Mouse (Mus musculus): ENCODE measurements around the gene Tjap1.

Tjap1 gene

DNA sequence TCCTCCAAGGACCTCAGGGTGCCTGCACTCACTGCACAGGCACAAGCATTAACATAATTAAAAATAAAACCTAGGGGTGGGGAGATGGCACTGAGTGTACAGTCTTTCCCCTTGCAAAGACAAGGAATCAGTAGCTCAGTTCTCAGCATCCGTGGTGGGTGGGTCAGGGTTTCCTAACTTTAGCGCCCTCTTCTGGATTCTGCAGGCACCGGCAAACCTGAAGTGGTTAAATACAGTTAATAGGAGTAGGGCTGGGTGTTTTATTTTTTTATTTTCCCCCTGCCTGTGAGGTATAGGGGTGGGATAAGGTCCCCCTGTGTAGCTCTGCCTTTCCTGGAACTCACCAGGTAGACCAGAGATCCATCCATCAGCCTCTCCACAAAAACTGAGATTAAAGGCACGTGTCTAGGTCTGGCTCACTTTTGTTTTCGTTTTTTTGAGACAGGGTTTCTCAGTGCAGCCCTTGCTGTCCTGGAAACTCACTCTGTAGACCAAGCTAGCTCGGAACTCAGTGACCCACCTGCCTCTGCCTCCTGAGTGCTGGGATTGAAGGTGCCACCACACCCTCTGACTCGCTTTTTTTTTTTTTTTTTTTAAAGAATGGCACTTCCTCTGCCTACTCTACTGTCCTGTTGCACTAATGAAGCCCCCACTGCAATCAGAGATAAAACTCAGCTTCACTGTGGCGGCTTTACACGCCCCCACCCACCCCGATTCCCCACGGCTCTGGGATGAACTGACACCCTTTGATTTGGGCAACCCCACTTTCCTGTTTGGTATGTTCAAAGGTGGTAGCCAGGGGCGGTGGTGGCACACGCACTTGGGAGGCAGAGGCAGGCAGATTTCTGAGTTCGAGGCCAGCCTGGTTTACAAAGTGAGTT, 30.0 kb downstream of the Tjap1 start:
- peak; percentile 55 for DNase-seq

DNA sequence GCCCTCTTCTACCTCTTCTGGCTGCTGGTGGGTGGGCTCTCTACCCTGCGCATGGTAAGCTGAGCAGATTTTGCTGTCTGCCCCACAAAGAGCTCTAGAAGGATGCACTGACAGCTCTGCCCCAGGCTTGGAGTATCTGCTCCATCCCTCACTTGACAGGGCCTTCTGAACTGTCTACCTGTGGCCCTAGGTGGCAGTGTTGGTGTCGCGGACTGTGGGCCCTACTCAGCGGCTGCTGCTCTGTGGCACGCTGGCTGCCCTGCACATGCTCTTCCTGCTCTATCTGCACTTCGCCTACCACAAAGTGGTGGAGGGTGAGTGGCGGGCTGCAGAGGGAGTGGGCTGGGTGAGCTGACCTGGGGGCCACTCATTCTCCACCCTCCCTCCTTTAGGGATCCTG, 31.7 kb downstream of the Tjap1 start:
- peak; percentile 21 for DNase-seq

DNA sequence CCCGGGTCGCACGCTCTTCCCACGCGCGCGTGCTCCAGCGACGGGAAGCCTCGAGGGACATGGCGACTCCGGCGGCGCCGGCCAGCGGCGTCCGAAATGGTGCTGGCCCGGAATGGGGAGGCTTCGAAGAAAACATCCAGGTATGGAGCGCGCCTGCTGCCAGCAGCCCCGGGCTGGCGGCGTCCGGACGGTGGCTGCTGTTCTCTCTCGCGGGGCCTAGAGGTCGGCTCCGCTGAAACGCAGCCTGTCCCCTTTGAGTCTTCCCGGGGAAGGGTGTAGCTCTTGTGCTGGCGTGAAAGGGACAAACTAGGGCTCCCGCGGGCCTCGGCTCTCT, 34.7 kb downstream of the Tjap1 start:
- no peak for DNase-seq

DNA sequence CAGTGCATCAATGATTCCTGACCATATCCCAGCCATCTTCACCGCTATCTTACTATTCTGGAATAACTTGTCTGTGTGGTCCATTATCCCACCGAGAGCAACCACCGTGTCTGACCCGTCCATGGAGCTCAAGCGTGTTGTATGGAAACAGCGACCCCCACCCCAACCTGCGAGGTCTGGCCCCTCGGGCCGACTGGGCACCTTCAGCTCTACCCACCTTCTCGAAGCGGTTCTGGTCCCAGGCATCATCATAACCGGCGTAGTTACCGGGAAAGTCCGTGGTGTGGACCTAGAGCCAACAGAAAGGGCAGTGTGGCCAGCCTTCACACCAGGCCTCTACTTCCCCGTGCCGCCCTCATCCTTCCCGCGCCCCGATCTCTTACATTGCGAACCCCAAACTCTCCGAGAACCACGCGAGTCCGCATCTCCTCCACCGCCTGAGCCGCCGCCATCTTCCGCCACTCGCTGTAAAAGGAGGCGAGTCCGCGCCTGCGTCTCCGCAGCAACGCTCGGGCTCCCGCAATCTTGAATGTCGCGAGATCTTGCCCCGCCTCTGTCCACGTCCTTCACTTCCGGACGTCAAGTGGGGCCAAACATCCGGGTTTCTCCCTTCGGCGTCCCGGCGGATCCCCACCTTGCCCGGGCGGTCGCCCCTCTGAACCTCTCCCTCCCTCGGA, 35.2 kb downstream of the Tjap1 start, which contains the start of the genes Polr1c and Yipf3:
Gene Polr1c (minus strand): TSS at position 543 of the 677 bp plus-strand sequence.
Gene Yipf3 (plus strand): TSS at position 569 of the 677 bp plus-strand sequence.
- peak; percentile 94 for DNase-seq

- no peak for DNase-seq
Measured at GRCm38 (mm10) chr17:46244579-46244978, 38.2 kb downstream of the Tjap1 start.

- DNase-seq = no peak
Measured at GRCm38 (mm10) chr17:46243624-46244023, 39.2 kb downstream of the Tjap1 start.

GRCm38 (mm10) chr17:46242993-46243392, 39.8 kb downstream of the Tjap1 start:
- DNase-seq = no peak

GRCm38 (mm10) chr17:46242274-46242673, 40.6 kb downstream of the Tjap1 start:
- DNase-seq = no peak

DNA sequence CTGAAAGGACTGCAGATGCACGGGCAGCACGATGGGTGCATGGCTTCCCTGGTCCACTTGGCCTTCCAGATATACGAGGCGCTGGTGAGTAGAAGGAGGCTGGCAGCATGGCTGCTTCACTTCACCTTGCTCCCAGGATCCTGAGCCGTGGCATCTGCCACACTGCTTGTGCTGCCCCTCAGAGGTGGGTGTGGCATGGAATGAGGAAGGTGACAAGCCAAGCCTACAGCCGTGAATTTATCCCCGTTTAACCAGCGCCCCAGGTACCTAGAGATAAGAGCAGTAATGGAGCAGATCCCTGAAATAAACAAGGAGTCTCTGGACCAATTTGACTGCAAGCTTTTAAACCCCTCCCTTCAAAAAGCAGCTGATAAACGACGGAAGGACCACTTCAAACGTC, 41.4 kb downstream of the Tjap1 start:
- DNase-seq = no peak

DNA sequence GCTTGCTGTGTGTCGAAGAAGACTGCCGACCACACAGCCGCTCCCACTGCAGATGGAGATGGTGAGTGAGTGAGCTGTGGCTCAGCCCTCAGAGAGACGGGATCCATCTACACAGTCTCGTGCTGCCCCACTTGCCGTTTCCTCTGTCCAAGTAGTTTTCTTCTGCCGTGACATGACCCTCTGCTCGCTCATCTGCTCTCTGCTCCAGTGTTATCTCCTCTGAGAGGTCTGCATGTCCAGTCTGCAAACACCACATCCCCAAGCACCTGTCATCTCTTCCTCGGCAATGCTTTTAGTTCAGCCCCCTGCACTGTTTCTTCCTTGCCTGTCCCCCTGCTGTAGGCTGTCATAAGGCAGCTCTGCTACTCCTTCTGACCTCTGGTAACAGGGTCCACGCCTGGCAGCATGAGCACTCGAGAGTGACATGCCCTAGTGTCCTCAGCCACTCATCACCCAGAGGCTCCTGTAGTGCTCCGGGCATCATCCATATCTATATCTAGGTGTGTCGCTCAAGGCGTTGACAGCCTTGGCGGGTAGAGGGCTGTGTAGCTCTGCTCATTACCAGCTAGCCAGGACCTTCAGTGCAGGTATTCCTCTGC, 43.2 kb downstream of the Tjap1 start:
- no peak for DNase-seq

GRCm38 (mm10) chr17:46237480-46237879, 45.3 kb downstream of the Tjap1 start:
- DNase-seq = no peak

DNA sequence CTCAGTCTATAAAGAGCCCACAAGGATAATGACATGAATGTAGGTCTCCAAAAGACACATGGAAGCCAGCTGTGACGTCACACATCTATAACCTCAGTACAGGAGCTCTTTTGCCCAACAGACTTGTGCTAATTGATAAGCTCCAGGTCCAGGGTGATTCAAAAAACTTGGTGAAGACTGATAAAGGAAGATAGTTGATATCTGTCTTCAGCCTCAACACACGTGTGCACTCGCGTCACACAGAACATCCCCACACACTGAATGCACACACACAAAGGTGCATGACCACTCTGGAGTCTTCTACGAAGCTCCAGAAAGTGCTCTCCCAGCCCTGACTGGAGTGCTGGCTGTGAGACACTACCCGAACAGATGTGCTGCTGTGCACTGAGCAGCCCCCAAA, 45.7 kb downstream of the Tjap1 start:
- no peak for DNase-seq

- DNase-seq = no peak
Measured at GRCm38 (mm10) chr17:46236067-46236466, 46.8 kb downstream of the Tjap1 start.

DNA sequence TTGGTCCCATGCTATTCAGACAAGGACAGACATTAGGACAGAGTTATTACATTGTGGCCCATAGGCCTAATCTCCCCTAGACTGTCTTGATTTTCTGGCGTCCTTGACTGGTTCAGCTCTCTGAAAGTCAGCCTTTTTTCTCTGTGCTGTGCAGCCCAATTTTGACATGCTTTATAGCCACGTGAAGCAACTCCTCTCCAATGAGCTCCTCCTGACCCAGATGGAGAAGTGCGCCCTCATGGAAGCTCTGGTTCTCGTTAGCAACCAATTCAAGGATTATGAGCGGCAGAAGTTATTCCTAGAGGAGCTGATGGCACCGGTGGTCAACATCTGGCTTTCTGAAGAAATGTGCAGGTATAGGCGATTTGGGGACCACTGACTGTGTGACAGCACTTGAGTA, 55.2 kb downstream of the Tjap1 start:
- DNase-seq = no peak

DNA sequence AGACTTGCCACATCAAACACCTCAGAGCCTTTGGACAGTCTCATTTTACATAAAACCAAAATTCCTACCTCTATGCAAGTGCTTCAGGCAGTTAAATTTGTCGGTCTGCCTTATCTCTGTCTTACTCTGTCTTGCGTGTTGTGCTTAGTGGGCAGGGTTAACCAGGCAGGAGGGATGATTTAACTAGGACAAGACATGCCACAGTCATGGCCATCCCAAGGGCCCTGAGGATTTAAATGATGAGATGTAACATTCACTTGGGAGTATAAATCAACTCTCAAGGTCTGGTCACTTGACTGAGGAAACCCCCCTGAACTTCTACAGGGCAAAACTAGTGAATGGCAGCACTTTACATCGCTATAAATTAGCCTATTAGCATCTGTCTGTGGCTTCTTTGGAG, 61.2 kb downstream of the Tjap1 start:
- DNase-seq = no peak

GRCm38 (mm10) chr17:46210550-46210949, 72.3 kb downstream of the Tjap1 start:
- no peak for DNase-seq
